Mouse (Mus musculus) G1E (cell line): ENCODE measurements around the gene Srp54a.
"Not testable (repeated sequence)": the region's sequence is repeated elsewhere in the genome, so short reads cannot be mapped to it uniquely, and the experiment has no call there.

Source experiments
- CTCF ChIP-seq: IDR thresholded peaks from 2 replicates; pipeline ENCODE4 v1.5.1; 2012; ENCODE audit warnings: low read depth, low read length, inconsistent platforms, mixed read lengths
- GATA1 ChIP-seq: IDR thresholded peaks from 2 replicates; pipeline ENCODE4 v1.6.1; 2012; ENCODE audit warnings: borderline replicate concordance, low read length, inconsistent platforms, mixed read lengths
- POLR2AphosphoS5 ChIP-seq: IDR thresholded peaks from 2 replicates; pipeline ENCODE4 v1.6.1; 2012; ENCODE audit warnings: low read depth, low read length, inconsistent platforms; ENCODE audit not compliant: insufficient replicate concordance
- TAL1 ChIP-seq: conservative IDR thresholded peaks from 2 replicates; pipeline ENCODE4 v1.6.1; 2012; ENCODE audit warnings: low read depth, low read length, inconsistent platforms, mixed read lengths

- TF ChIP-seq POLR2AphosphoS5, CTCF, GATA1, TAL1: not testable (repeated sequence)
Measured at GRCm38 (mm10) chr12:55124731-55125130, 44.7 kb downstream of the Srp54a start.
